Mouse (Mus musculus): ENCODE data around the gene Gm7361.
"Not testable (repeated sequence)": the region's sequence is repeated elsewhere in the genome, so short reads cannot be mapped to it uniquely, and the experiment has no call there.

Gm7361 gene

GRCm38 (mm10) chr5:26257391-26257790 is at the start of gene Gm7361:
Gm7361 (plus strand) TSS chr5:26257691.
- in situ Hi-C loops (cut with MboI, MseI) = not testable (repeated sequence)

- in situ Hi-C loops (cut with MboI, MseI) = no loop called here
These were observed 46.5 kb upstream of the Gm7361 start for GRCm38 (mm10) chr5:26211030-26211429.

- in situ Hi-C loops (cut with MboI, MseI) = no loop called here
These were observed 35.4 kb upstream of the Gm7361 start for GRCm38 (mm10) chr5:26222076-26222475.

GRCm38 (mm10) chr5:26266656-26267055 is 9.2 kb downstream of the Gm7361 start:
- in situ Hi-C loops (cut with MboI, MseI) = not testable (repeated sequence)

GRCm38 (mm10) chr5:26280361-26280760 is 22.9 kb downstream of the Gm7361 start:
- in situ Hi-C loops (cut with MboI, MseI) = no loop called here

- in situ Hi-C loops (cut with MboI, MseI) = no loop called here
These were observed 24.2 kb downstream of the Gm7361 start for GRCm38 (mm10) chr5:26281717-26282116.

GRCm38 (mm10) chr5:26282282-26282681 is 24.8 kb downstream of the Gm7361 start:
- in situ Hi-C loops (cut with MboI, MseI) = no loop called here

GRCm38 (mm10) chr5:26283399-26283798 is 25.9 kb downstream of the Gm7361 start:
- in situ Hi-C loops (cut with MboI, MseI) = no loop called here

- in situ Hi-C loops (cut with MboI, MseI) = no loop called here
These were observed 34.1 kb downstream of the Gm7361 start for GRCm38 (mm10) chr5:26291621-26292020.

- in situ Hi-C loops (cut with MboI, MseI) = no loop called here
These were observed 35.8 kb downstream of the Gm7361 start for GRCm38 (mm10) chr5:26293258-26293657.
